Mouse (Mus musculus): ENCODE data around the gene 1700029P11Rik.

Gene 1700029P11Rik

DNA sequence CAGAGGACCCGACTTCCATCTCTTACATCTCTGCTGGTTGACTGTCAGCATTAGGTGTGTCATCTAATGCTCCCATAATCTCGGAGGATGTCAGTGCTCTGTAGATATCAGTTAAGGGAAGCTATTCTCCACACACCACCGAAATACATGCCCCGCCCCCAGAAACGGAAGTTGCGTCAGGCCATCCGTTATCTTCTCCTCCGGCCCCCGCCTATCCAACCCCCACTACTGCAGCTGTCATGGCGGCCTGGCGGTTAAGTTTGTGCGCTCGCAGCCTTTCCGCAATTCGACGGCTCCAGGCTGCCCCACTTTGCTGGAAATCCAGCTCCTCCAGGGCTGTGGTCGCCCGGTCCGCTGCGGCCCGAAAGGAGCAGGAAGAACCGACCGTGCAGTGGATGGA is at the start of gene 1700029P11Rik:
1700029P11Rik (plus strand) TSS at position 220 of the 400 bp plus-strand sequence.
- no peak for DNase-seq

DNA sequence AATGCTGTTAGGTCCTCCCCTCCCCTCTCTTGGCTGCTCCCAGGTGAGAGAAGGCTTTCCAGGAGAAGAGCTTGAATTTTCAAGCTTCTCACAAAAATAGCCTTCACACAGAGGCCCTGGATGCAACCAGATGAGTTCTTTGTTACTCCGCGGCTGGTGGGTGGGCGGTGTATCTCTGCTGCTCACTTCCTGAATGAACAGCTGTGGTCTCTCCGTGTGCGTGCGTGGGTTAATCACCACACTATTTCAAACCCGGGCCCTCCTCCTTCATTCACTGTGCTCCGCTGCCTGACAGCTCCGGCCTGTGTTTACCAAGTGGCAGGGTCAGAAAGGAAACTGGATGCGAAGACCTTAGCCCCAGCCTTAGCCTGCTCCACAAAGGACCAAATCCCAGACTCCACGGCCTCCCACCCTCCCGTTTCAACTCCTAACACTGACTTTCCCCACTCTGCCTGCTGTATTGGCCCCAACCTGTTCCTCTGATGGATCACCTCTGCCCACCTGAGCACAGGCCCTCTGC is 47.3 kb upstream of the 1700029P11Rik start:
- DNase-seq: peak; percentile 74 to 84

GRCm38 (mm10) chr15:81933986-81934385 is 46.4 kb upstream of the 1700029P11Rik start:
- no peak for DNase-seq

- peak in 1 of 2 experiments; percentile 43 for DNase-seq
Measured at GRCm38 (mm10) chr15:81935869-81936637, 44.3 kb upstream of the 1700029P11Rik start.

- peak; percentile 78 to 82 for DNase-seq
Measured at GRCm38 (mm10) chr15:81936679-81937078, 43.7 kb upstream of the 1700029P11Rik start, which contains the start of gene Csdc2. Gene Csdc2, plus strand, starts transcription at chr15:81936759.

- peak; percentile 57 to 69 for DNase-seq
Measured at GRCm38 (mm10) chr15:81937098-81937972, 43.0 kb upstream of the 1700029P11Rik start.

GRCm38 (mm10) chr15:81938246-81938645 is 42.1 kb upstream of the 1700029P11Rik start:
- peak; percentile 67 to 73 for DNase-seq

- no peak for DNase-seq
Measured at GRCm38 (mm10) chr15:81939157-81939715, 41.1 kb upstream of the 1700029P11Rik start.

- no peak for DNase-seq
Measured at GRCm38 (mm10) chr15:81939774-81940173, 40.6 kb upstream of the 1700029P11Rik start.

DNA sequence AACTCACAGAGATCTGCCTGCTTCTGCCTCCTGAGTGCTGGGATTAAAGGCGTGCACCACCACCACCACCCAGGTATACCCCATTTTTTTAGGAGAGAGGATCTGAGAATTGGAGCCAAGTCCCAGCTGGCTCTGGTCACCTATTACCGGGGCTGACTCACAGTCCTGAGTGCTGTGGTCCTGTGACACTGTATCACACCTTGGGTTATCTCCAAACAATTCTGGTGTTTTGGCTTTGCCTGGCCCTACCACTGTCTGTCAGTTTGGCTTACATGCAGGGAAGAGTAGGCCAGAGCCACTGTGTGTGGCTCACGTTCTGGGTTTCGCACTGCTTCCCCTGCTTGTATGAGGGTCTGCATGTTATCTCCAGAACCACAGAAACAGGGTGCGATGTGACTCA is 40.1 kb upstream of the 1700029P11Rik start:
- no peak for DNase-seq

- DNase-seq: no peak
Measured at GRCm38 (mm10) chr15:81941010-81941409, 39.3 kb upstream of the 1700029P11Rik start.

GRCm38 (mm10) chr15:81943176-81943749 is 37.1 kb upstream of the 1700029P11Rik start:
- DNase-seq: peak; percentile 35 to 53

DNA sequence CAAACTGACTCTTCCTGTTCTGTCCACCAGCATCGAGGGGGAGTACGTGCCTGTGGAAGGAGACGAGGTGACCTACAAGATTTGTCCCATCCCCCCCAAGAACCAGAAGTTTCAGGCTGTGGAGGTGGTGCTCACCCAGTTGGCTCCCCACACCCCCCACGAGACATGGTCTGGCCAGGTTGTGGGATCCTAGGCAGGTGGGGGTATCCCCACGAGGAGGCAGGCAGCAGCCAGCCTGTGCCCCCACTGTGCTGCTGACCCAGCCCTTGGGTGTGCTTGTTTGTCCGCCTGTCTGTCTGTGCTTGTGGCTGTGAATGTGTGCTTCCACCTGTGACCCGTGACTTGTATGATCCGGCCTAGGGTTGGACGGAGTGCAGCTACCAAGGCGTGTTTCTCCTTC is 31.3 kb upstream of the 1700029P11Rik start:
- DNase-seq: no peak

DNA sequence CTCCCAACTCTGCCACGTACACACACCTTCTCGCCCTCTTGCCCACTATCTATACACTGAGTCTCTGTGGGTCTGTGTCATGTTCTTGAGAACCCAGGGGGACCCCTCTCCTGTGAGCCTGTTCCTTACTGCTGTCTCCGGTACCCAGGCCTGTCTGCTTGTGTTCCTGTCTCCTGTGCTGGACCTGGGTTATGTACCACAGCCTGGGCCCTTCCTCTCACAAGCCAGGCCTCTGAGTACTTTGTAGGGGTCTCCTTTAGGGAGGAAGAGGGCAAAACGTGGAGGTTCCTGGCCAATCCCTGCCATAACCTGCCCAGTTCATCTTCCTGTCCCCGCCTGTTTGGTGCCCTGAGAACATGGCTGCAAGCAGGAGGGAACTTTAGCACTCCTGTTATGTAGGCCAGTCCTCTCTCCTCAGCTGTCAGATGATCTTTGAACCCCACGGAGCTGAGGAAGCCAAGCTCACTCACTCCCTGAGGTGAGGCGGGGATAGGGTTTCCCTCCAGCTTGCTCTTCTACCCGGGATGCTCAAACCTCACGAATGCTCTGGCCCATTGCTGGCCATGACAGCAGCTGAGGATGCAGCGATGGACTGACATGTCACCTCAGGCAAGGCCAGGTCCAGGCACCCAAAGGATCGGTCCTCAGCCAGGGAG is 30.7 kb upstream of the 1700029P11Rik start:
- DNase-seq: no peak

DNA sequence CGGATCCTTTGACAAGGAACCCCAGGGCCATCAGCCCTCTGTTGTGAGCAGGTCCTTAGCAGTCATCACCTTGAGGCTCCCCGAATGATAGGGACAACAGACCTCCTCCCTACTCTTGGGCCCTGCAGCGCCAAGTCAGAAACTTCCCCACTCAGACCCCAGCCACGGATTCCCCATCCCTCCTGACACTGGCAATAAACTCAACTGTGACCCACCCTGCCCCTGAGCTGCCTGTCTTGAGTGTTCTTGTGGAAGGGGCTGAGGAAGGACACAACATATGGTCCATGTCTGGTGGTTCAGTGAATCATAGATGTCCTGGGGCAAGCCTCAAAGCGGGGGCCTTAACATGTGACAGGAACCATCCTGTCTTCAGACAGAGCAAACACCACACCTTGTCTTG is 29.6 kb upstream of the 1700029P11Rik start:
- no peak for DNase-seq

DNA sequence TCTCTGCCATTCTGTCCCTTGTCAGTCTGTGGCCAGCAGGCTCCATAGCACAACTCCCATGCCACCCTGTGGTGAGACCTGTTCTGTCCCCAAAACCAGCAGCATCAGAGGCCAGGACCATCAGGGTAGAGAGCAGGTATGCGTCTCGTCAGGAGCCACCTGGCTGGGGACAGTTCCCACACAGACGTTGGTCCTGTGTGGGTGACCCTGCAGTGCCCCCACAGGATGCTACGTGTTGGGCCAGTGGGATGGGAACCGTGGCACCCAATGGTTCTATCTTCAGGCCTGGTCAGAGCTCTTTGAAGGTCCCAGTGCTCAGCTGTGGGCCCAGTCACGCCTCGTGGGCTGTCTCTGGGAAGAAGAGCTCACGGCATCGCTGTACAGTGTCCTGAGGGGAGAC is 29.2 kb upstream of the 1700029P11Rik start:
- no peak for DNase-seq

- no peak for DNase-seq
Measured at GRCm38 (mm10) chr15:81952310-81952709, 28.0 kb upstream of the 1700029P11Rik start.

GRCm38 (mm10) chr15:81954151-81954583 is 26.2 kb upstream of the 1700029P11Rik start:
- no peak for DNase-seq

DNA sequence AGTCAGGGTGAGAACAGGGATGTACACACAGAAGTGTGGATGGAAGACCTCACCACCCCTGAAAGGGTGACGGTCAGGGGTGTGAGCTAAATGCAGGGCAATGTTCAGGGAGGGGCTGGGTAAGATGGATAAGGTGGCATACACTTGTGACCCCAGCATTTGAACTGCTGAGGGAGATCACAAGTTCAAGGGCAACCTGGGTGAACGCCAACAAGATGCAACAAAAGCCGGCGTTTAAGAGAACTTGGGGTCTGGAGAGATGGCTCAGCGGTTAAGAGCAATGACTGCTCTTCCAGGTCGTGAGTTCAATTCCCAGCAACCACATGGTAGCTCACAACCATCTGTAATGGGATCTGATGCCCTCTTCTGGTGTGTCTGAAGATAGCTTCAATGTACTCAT is 25.6 kb upstream of the 1700029P11Rik start:
- DNase-seq: no peak

- no peak for DNase-seq
Measured at GRCm38 (mm10) chr15:81955414-81955813, 24.9 kb upstream of the 1700029P11Rik start.

- DNase-seq: peak; percentile 70 to 75
Measured at GRCm38 (mm10) chr15:81956457-81956856, 23.9 kb upstream of the 1700029P11Rik start.

DNA sequence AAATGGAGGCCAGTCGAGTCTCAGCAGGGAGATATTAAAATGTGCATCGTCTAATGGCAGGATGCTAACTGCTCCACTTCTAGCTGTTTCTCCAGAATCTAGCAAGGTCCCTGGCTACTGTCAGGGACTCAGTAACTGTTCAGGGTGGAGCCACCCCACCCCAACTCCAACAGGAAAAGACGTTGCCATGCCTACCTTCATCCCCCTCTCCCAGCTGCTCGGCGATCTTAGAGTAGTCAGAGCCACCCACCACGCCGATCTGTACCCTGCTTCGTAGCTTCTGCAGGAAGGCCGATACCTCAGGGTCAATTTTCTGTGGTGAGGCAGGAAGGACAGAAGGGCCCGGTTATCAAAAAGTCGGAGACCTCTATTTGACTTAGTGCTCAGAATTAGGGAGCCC is 22.7 kb upstream of the 1700029P11Rik start:
- DNase-seq: no peak

Data from kidney, postnatal 4 days (tissue).